Mouse (Mus musculus) heart, adult 2 months (tissue): Measurements from ENCODE around the gene Rhog. TPM values are rescaled to one million over a fixed set of nuclear protein-coding genes. Genes with fewer than 3 reads are reported as not detected.
A peak's percentile ranks its signal among the peaks of the same experiment; 100 is the strongest.
"Not testable (repeated sequence)": the region's sequence is repeated elsewhere in the genome, so short reads cannot be mapped to it uniquely, and the experiment has no call there.

Source experiments
- DNase-seq, 2 experiments: peaks; one replicate each; pipeline ENCODE4 v3.0.0; 2021
- H3K27ac ChIP-seq: fragments of 200-600 bp; 2 replicates; pipeline ENCODE4 v1.8.1; 2022
- H3K27me3 ChIP-seq: fragments of 200-500 bp; 2 replicates; pipeline ENCODE4 v1.6.1; 2012; ENCODE audit warnings: mild to moderate bottlenecking, low read length, inconsistent platforms, mixed read lengths; ENCODE audit not compliant: control insufficient read depth, insufficient read depth
- H3K36me3 ChIP-seq: fragments of 200-500 bp; 2 replicates; pipeline ENCODE4 v1.6.1; 2012; ENCODE audit warnings: low read length, inconsistent platforms; ENCODE audit not compliant: control insufficient read depth, insufficient read depth
- H3K4me1 ChIP-seq: fragments of 200-500 bp; 2 replicates; pipeline ENCODE4 v1.6.1; 2011; ENCODE audit warnings: low read length; ENCODE audit not compliant: control insufficient read depth, insufficient read depth
- H3K4me3 ChIP-seq: fragments of 200-600 bp; 2 replicates; pipeline ENCODE4 v1.8.1; 2022
- H3K79me2 ChIP-seq: fragments of 200-500 bp; replicated peaks from 2 replicates; pipeline ENCODE4 v1.6.1; 2012; ENCODE audit warnings: mild to moderate bottlenecking, inconsistent platforms, low read length, moderate library complexity, mixed read lengths; ENCODE audit not compliant: control insufficient read depth, insufficient read depth
- H3K9ac ChIP-seq: fragments of 200-500 bp; 2 replicates; pipeline ENCODE4 v1.6.1; 2012; ENCODE audit warnings: low read depth, mild to moderate bottlenecking, control low read depth, inconsistent platforms, low read length, mixed read lengths
- CTCF ChIP-seq: fragments of 200-600 bp; IDR thresholded peaks from 2 replicates; pipeline ENCODE4 v1.8.1; 2022; ENCODE audit warnings: antibody characterized with exemption, mild to moderate bottlenecking, moderate library complexity
- EP300 ChIP-seq: fragments of 200-500 bp; IDR thresholded peaks from 2 replicates; pipeline ENCODE4 v1.6.1; 2011; ENCODE audit warnings: low read depth, low read length, control low read depth; ENCODE audit not compliant: insufficient read depth
- POLR2A ChIP-seq: fragments of 200-500 bp; IDR thresholded peaks from 2 replicates; pipeline ENCODE4 v1.6.1; 2011; ENCODE audit warnings: mild to moderate bottlenecking, low read depth, low read length, control low read depth; ENCODE audit not compliant: insufficient read depth
- WGBS: fragments of 180-500 bp; shearing (Covaris S2); methylation state at CpG from one replicate; pipeline ENCODE4 v1.1.7; 2018; 5-methylcytosine and 5-hydroxymethylcytosine counted together
- intact Hi-C: fragments of 180-260 bp; cut with DNase I; formaldehyde crosslinking; loops from one replicate; pipeline ENCODE4 v1.15.1; 2025
- polyA plus RNA-seq: library from polyadenylated mRNA; depleted of rRNA; stranded (reverse); fragments of >200 nt; gene quantifications from 2 replicates; pipeline ENCODE4 v1.2.3, GENCODE M21; 2012
- total RNA-seq, 2 experiments: library from RNA; stranded (reverse); gene quantifications; 2 replicates each; pipeline ENCODE4 v1.2.3; 2021

The Rhog gene
- total and polyA plus RNA-seq, 3 experiments, result 22.4 to 34.2 (median 26.3) TPM

GRCm38 (mm10) chr7:102267113-102267579 lies 11.3 kb upstream of the Rhog start:
- no peaks in the 10 kb centered on the region for H3K27me3 ChIP-seq
- intact Hi-C loops, result loop anchor here (5.0 to 10.0 kb wide), 3 partner anchors 45 to 298 kb away; partner anchors contain the start of gene Trim21
- peak overlapping the region; percentile 94 for H3K4me3 ChIP-seq
- peak; percentile 95 for DNase-seq
- H3K79me2 ChIP-seq, result no peaks in the 10 kb centered on the region
- H3K9ac ChIP-seq, result peak overlapping the region; percentile 69
- peaks cover 11% of the 10 kb centered on the region for H3K36me3 ChIP-seq
- H3K4me1 ChIP-seq, result peaks cover 4% of the 10 kb centered on the region
- no peak for TF ChIP-seq POLR2A
- peak; percentile 55; the same call in 1 of the 2 replicates for TF ChIP-seq EP300
- peak; percentile 95 for TF ChIP-seq CTCF
- peak overlapping the region; percentile 87 for H3K27ac ChIP-seq
- WGBS, result under 1% methylated on average over 34 of the region's 34 CpGs

- intact Hi-C loops, result loop anchor here (1.0 to 10.0 kb wide), 4 partner anchors 46 to 298 kb away; partner anchors contain the start of gene Trim21
- Histone ChIP-seq H3K36me3 (peaks cover 6% of the 10 kb centered on the region), H3K79me2 (no peaks in the 10 kb centered on the region), H3K27me3 (no peaks in the 10 kb centered on the region), H3K4me1 (peaks cover 1% of the 10 kb centered on the region), H3K4me3 (no peak overlapping the region), H3K9ac (peak overlapping the region; percentile 35; the same call in 1 of the 2 replicates), H3K27ac (no peak overlapping the region; the same call in 1 of the 2 replicates)
- WGBS, result 34% methylated on average over 14 of the region's 14 CpGs
- peak; percentile 37 to 57 for DNase-seq
- no peak for TF ChIP-seq POLR2A
- no peak for TF ChIP-seq EP300
- TF ChIP-seq CTCF, result no peak
Measured at GRCm38 (mm10) chr7:102266401-102267042, 10.7 kb upstream of the Rhog start.

- not testable (repeated sequence) for DNase-seq, H3K9ac ChIP-seq, H3K27ac ChIP-seq
Measured at GRCm38 (mm10) chr7:102266021-102266400, 10.2 kb upstream of the Rhog start.

GRCm38 (mm10) chr7:102263020-102263419 lies 7.2 kb upstream of the Rhog start:
- no peak for TF ChIP-seq POLR2A
- TF ChIP-seq EP300, result no peak
- TF ChIP-seq CTCF, result no peak
- intact Hi-C loops, result loop anchor here (10.0 kb wide), 1 partner anchor 302 kb away; the partner anchor contains the start of gene Trim21

More at GRCm38 (mm10) chr7:102266021-102266400, 10.2 kb upstream of the Rhog start:
- not testable (repeated sequence) for H3K4me1 ChIP-seq, H3K79me2 ChIP-seq, H3K36me3 ChIP-seq, H3K27me3 ChIP-seq, H3K4me3 ChIP-seq
- WGBS, result 91% methylated on average over 10 of the region's 10 CpGs
- intact Hi-C loops, result loop anchor here (1.0 to 10.0 kb wide), 4 partner anchors 46 to 299 kb away; partner anchors contain the start of gene Trim21

GRCm38 (mm10) chr7:102260518-102260917 lies 4.7 kb upstream of the Rhog start:
- H3K27ac ChIP-seq, result no peak overlapping the region
- no peak for DNase-seq
- no peak overlapping the region for H3K9ac ChIP-seq
- H3K79me2 ChIP-seq, result no peaks in the 10 kb centered on the region
- H3K36me3 ChIP-seq, result no peaks in the 10 kb centered on the region
- intact Hi-C loops, result loop anchor here (10.0 kb wide), 1 partner anchor 304 kb away; the partner anchor contains the start of gene Trim21
- no peak overlapping the region for H3K4me3 ChIP-seq
- WGBS, result 87% methylated on average over 1 of the region's 1 CpGs
- TF ChIP-seq CTCF (no peak), POLR2A (no peak), EP300 (no peak)
- no peaks in the 10 kb centered on the region for H3K27me3 ChIP-seq
- H3K4me1 ChIP-seq, result no peaks in the 10 kb centered on the region

More at GRCm38 (mm10) chr7:102263020-102263419, 7.2 kb upstream of the Rhog start:
- Histone ChIP-seq H3K27me3 (no peaks in the 10 kb centered on the region), H3K4me1 (no peaks in the 10 kb centered on the region), H3K27ac (no peak overlapping the region), H3K9ac (no peak overlapping the region), H3K36me3 (no peaks in the 10 kb centered on the region), H3K4me3 (no peak overlapping the region), H3K79me2 (no peaks in the 10 kb centered on the region)
- WGBS, result 95% methylated on average over 2 of the region's 2 CpGs
- no peak for DNase-seq

GRCm38 (mm10) chr7:102259716-102260479 lies 4.0 kb upstream of the Rhog start:
- WGBS, result 78% methylated on average over 10 of the region's 10 CpGs
- Histone ChIP-seq H3K79me2 (no peaks in the 10 kb centered on the region), H3K36me3 (no peaks in the 10 kb centered on the region), H3K27me3 (no peaks in the 10 kb centered on the region), H3K4me3 (no peak overlapping the region), H3K4me1 (no peaks in the 10 kb centered on the region), H3K9ac (no peak overlapping the region), H3K27ac (no peak overlapping the region)
- DNase-seq, result no peak
- TF ChIP-seq EP300 (no peak), CTCF (no peak), POLR2A (no peak)
- intact Hi-C loops, result loop anchor here (2.0 to 10.0 kb wide), 2 partner anchors 157 to 305 kb away; partner anchors contain the start of gene Trim21
